Mouse (Mus musculus) liver, embryonic 14.5 days (tissue): Measurements from ENCODE around the gene Ppp6r3.

Experiments
- CTCF ChIP-seq: IDR thresholded peaks from 2 replicates; pipeline ENCODE4 v1.5.1; 2016; ENCODE audit warnings: antibody characterized with exemption, low read depth, control low read depth
- EP300 ChIP-seq: IDR thresholded peaks from 2 replicates; pipeline ENCODE4 v1.6.1; 2016; ENCODE audit warnings: antibody characterized with exemption, low read depth

DNA sequence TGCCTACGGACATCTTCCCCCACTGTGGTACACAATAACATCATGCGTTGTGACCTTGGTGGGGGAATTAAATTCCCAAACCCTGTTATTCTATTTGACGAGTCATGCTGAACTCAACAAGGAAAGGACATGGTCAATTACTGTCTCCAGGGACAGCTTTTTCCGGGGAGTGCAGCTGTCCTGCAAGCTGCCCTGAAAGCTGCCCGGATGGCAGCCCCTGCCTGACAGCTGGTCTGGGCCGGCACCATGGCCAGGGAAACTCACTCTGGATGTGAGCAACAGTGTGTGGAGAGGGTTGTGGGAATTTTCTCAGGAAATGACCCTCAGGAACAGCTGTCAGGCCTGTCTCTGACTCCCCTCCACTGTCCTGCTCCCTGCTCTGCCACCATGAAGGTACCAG, 153.1 kb downstream of the Ppp6r3 start:
- TF ChIP-seq CTCF: no peak
- TF ChIP-seq EP300: no peak
